8 mouse cellular contexts compared by ENCODE assay signal in the genomic region with DNA sequence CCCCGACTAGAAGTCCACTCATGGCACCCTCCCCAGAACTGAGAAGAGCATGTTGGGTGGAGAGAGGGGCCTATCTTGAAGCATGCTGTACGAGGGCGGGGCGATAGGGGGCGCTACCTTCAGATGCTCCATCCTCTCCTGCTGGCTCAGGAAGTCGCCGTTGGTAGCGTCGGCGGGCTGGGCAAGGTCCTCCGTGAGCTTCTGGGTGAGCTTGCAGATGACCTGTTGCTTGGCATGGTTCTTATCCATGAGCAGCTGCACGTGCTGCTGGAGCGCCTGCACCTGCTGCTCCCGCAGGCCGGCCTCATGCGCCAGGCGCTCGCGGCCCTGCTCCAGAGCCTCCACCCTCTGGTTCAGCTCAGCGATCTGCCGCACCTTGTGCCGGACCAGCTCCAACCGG. TPM values are rescaled to one million over a fixed set of nuclear protein-coding genes. Genes with fewer than 3 reads are reported as not detected.
DNase-seq lines count a peak whose midpoint lies in the region; ATAC-seq lines count a peak whose summit lies in the region.

No protein-coding gene starts in this region.

- ATAC-seq in intestine, embryonic 15.5 days = peak; percentile 44
- ATAC-seq in midbrain, embryonic 16.5 days = no peak
- ATAC-seq in erythroid progenitor cell, adult 5-6 weeks (replicated peaks; ENCODE audit: low FRiP score, poor library complexity, severe bottlenecking) = no peak

- 19% methylated on average over 23 of the region's 23 CpGs for WGBS in intestine, embryonic 15.5 days
- WGBS in midbrain, embryonic 16.5 days = 5% methylated on average over 23 of the region's 23 CpGs

- DNase-seq in adrenal gland, postnatal 14 days = peak; percentile 69
- DNase-seq in adrenal gland, postnatal 36 days = no peak
- DNase-seq in urinary bladder, postnatal 14 days (ENCODE audit: low spot score) = peak; percentile 31
- no peak for DNase-seq in urinary bladder, postnatal 25 days (ENCODE audit: low spot score)
- no peak for DNase-seq in gastrocnemius, adult 18-20 months (ENCODE audit: low spot score)

- no peak overlapping the region for H3K9ac ChIP-seq in intestine, embryonic 15.5 days
- no peak overlapping the region for H3K9ac ChIP-seq in midbrain, embryonic 16.5 days (ENCODE audit: low read depth, low read length)

- no peaks in the 10 kb centered on the region for H3K9me3 ChIP-seq in intestine, embryonic 15.5 days
- no peaks in the 10 kb centered on the region for H3K9me3 ChIP-seq in midbrain, embryonic 16.5 days (replicated peaks; ENCODE audit: control insufficient read depth, low read length, poor library complexity, severe bottlenecking)

- H3K36me3 ChIP-seq in intestine, embryonic 15.5 days = no peaks in the 10 kb centered on the region
- no peaks in the 10 kb centered on the region for H3K36me3 ChIP-seq in midbrain, embryonic 16.5 days (ENCODE audit: control insufficient read depth, insufficient read depth, low read length)

- H3K4me3 ChIP-seq in intestine, embryonic 15.5 days (replicated peaks) = no peak overlapping the region
- H3K4me3 ChIP-seq in midbrain, embryonic 16.5 days (ENCODE audit: low read depth, low read length) = no peak overlapping the region

- peaks cover 15% of the 10 kb centered on the region for H3K4me1 ChIP-seq in intestine, embryonic 15.5 days (replicated peaks)
- no peaks in the 10 kb centered on the region for H3K4me1 ChIP-seq in midbrain, embryonic 16.5 days (ENCODE audit: control insufficient read depth, insufficient read depth, low read length)

- H3K27ac ChIP-seq in intestine, embryonic 15.5 days = no peak overlapping the region
- no peak overlapping the region for H3K27ac ChIP-seq in midbrain, embryonic 16.5 days (ENCODE audit: low read length)

- H3K27me3 ChIP-seq in intestine, embryonic 15.5 days (replicated peaks) = no peaks in the 10 kb centered on the region
- H3K27me3 ChIP-seq in midbrain, embryonic 16.5 days (ENCODE audit: control insufficient read depth, insufficient read depth, low read depth, low read length) = no peaks in the 10 kb centered on the region; the same call in 1 of the 2 replicates

- peak overlapping the region; percentile 28; the same call in 1 of the 2 replicates for H3K4me2 ChIP-seq in intestine, embryonic 15.5 days (replicated peaks)
- peak overlapping the region; percentile 12; the same call in 1 of the 2 replicates for H3K4me2 ChIP-seq in midbrain, embryonic 16.5 days (ENCODE audit: low read length)

RNA-seq across cellular contexts. Expression of gene Coro2a, which starts 18.3 kb away (rescaled TPM):
- 3.3 and 5.3 TPM in 2 replicates for total RNA-seq in adrenal gland, postnatal 14 days (2021)
- total RNA-seq in adrenal gland, postnatal 36 days (2021) = 1 to 10 TPM; 2.5 to 3.1 TPM
- 66.0 and 68.3 TPM in 2 replicates for polyA plus RNA-seq in intestine, embryonic 15.5 days (2015; fragmentation: Nextera tagmentation; extraction: Ambion mirVana)
- polyA plus RNA-seq in midbrain, embryonic 16.5 days (2015; fragmentation: Nextera tagmentation; extraction: Ambion mirVana) = 7.4 and 8.2 TPM in 2 replicates
- total RNA-seq in gastrocnemius, adult 18-20 months (2021) = under 1 TPM; 0.11 to 0.26 TPM
- 13.0 and 15.9 TPM in 2 replicates for total RNA-seq in erythroid progenitor cell, adult 5-6 weeks (2015; ENCODE audit: low replicate concordance)
- total RNA-seq in erythroid progenitor cell, adult 5-6 weeks (2017; ENCODE audit: low replicate concordance) = 2.6 and 3.3 TPM in 2 replicates

RNA-seq across cellular contexts. Expression of gene Tbc1d2, which starts 29.7 kb away (rescaled TPM):
- 2.0 and 3.1 TPM in 2 replicates for total RNA-seq in adrenal gland, postnatal 14 days (2021)
- total RNA-seq in adrenal gland, postnatal 36 days (2021) = 1 to 10 TPM; 2.4 to 2.7 TPM
- polyA plus RNA-seq in intestine, embryonic 15.5 days (2015; fragmentation: Nextera tagmentation; extraction: Ambion mirVana) = 6.0 and 6.3 TPM in 2 replicates
- polyA plus RNA-seq in midbrain, embryonic 16.5 days (2015; fragmentation: Nextera tagmentation; extraction: Ambion mirVana) = 0.65 and 0.82 TPM in 2 replicates
- total RNA-seq in gastrocnemius, adult 18-20 months (2021) = under 1 TPM; 0.39 to 0.83 TPM
- total RNA-seq in erythroid progenitor cell, adult 5-6 weeks (2015; ENCODE audit: low replicate concordance) = 0.84 TPM in 1 of 2 replicates, not detected in the other
- 0.39 and 0.91 TPM in 2 replicates for total RNA-seq in erythroid progenitor cell, adult 5-6 weeks (2017; ENCODE audit: low replicate concordance)

Comparison
In these comparisons a context has a peak if more than half of its experiments do, and no peak if none do; other contexts are left out.
1. DNase-seq: peak in adrenal gland, postnatal 14 days (single experiment) and urinary bladder, postnatal 14 days (single experiment); none in adrenal gland, postnatal 36 days (0 of 2), urinary bladder, postnatal 25 days (single experiment) and gastrocnemius, adult 18-20 months (single experiment).